In genomic region chr11:88848590-88848989, GRCm38 (mm10) we compare ENCODE assay signal across 8 mouse cellular contexts. TPM values are rescaled to one million over a fixed set of nuclear protein-coding genes. Genes with fewer than 3 reads are reported as not detected.
A peak's percentile ranks its signal among the peaks of the same experiment; 100 is the strongest.
DNase-seq lines count a peak whose midpoint lies in the region; ATAC-seq lines count a peak whose summit lies in the region.

No protein-coding gene starts in this region.

- H3K27ac ChIP-seq in intestine, embryonic 14.5 days (ENCODE audit: low read depth): peak overlapping the region; percentile 44; the same call in 1 of the 2 replicates
- H3K27ac ChIP-seq in limb, embryonic 15.5 days: peak overlapping the region; percentile 48; the same call in 1 of the 2 replicates
- 0 out of 2 replicates have a peak overlapping the region, but pooled peaks have one; percentile 8 for H3K27ac ChIP-seq in neural tube, embryonic 11.5 days (ENCODE audit: low read depth, low read length)

- peaks cover 27% of the 10 kb centered on the region for H3K36me3 ChIP-seq in intestine, embryonic 14.5 days (ENCODE audit: control insufficient read depth, insufficient read depth, low read length)
- H3K36me3 ChIP-seq in limb, embryonic 15.5 days: peaks cover 21% of the 10 kb centered on the region
- peaks cover 4% of the 10 kb centered on the region; the same call in 1 of the 2 replicates for H3K36me3 ChIP-seq in neural tube, embryonic 11.5 days (ENCODE audit: control insufficient read depth, insufficient read depth, low read length)

- DNase-seq in urinary bladder, postnatal 25 days (ENCODE audit: low spot score): peak; percentile 25
- no peak for DNase-seq in urinary bladder, postnatal 10 days (ENCODE audit: low spot score)
- peak; percentile 71 for DNase-seq in cerebellum, adult 9-10 months
- peak; percentile 69 for DNase-seq in intestine, embryonic 14.5 days (ENCODE audit: low spot score)
- peak; percentile 73 for DNase-seq in neural tube, embryonic 11.5 days (ENCODE audit: low spot score)
- DNase-seq in spleen, postnatal 4 days (ENCODE audit: low spot score in 2 of 2): no peak

- H3K4me2 ChIP-seq in intestine, embryonic 14.5 days (ENCODE audit: low read length): no peak overlapping the region
- no peak overlapping the region for H3K4me2 ChIP-seq in limb, embryonic 15.5 days
- no peak overlapping the region for H3K4me2 ChIP-seq in neural tube, embryonic 11.5 days (ENCODE audit: low read depth)

- H3K9me3 ChIP-seq in intestine, embryonic 14.5 days (ENCODE audit: control insufficient read depth, low read length): no peaks in the 10 kb centered on the region
- H3K9me3 ChIP-seq in limb, embryonic 15.5 days: no peaks in the 10 kb centered on the region
- H3K9me3 ChIP-seq in neural tube, embryonic 11.5 days (ENCODE audit: control insufficient read depth, low read length): no peaks in the 10 kb centered on the region

- no peaks in the 10 kb centered on the region for H3K27me3 ChIP-seq in intestine, embryonic 14.5 days (replicated peaks; ENCODE audit: control insufficient read depth, insufficient read depth, low read length)
- H3K27me3 ChIP-seq in limb, embryonic 15.5 days: no peaks in the 10 kb centered on the region
- no peaks in the 10 kb centered on the region for H3K27me3 ChIP-seq in neural tube, embryonic 11.5 days (ENCODE audit: control insufficient read depth, insufficient read depth, low read length)

- peak; percentile 59 for ATAC-seq in granulocyte monocyte progenitor cell, adult 5-6 weeks (replicated peaks; ENCODE audit: poor library complexity, severe bottlenecking)
- ATAC-seq in intestine, embryonic 14.5 days (replicated peaks; ENCODE audit: low FRiP score, low TSS enrichment, low read depth): peak; percentile 69
- ATAC-seq in limb, embryonic 15.5 days (ENCODE audit: insufficient number of reproducible peaks, low FRiP score, low TSS enrichment, low read depth): no peak
- peak; percentile 41; the same call in 1 of the 2 replicates for ATAC-seq in neural tube, embryonic 11.5 days (ENCODE audit: insufficient read depth, low FRiP score, low TSS enrichment)

- no peak overlapping the region for H3K9ac ChIP-seq in intestine, embryonic 14.5 days (ENCODE audit: low read length)
- no peak overlapping the region for H3K9ac ChIP-seq in limb, embryonic 15.5 days
- peak overlapping the region; percentile 26; the same call in 1 of the 2 replicates for H3K9ac ChIP-seq in neural tube, embryonic 11.5 days (ENCODE audit: low read length)

- peaks cover 12% of the 10 kb centered on the region for H3K4me1 ChIP-seq in intestine, embryonic 14.5 days (replicated peaks; ENCODE audit: control insufficient read depth, insufficient read depth, low read length)
- H3K4me1 ChIP-seq in limb, embryonic 15.5 days: peaks cover 25% of the 10 kb centered on the region
- H3K4me1 ChIP-seq in neural tube, embryonic 11.5 days (ENCODE audit: control insufficient read depth, insufficient read depth, low read length): peaks cover 6% of the 10 kb centered on the region

- 36% methylated on average over 5 of the region's 5 CpGs for WGBS in intestine, embryonic 14.5 days
- WGBS in limb, embryonic 15.5 days: 46% methylated on average over 5 of the region's 5 CpGs
- 36% methylated on average over 5 of the region's 5 CpGs for WGBS in neural tube, embryonic 11.5 days

- no peak overlapping the region for H3K4me3 ChIP-seq in intestine, embryonic 14.5 days (ENCODE audit: low read depth, low read length)
- no peak overlapping the region for H3K4me3 ChIP-seq in limb, embryonic 15.5 days
- no peak overlapping the region for H3K4me3 ChIP-seq in neural tube, embryonic 11.5 days (ENCODE audit: low read depth, low read length)

RNA-seq across cellular contexts. Expression of gene Akap1, which starts 15.8 kb away (rescaled TPM):
- 12.7 and 15.2 TPM in 2 replicates for total RNA-seq in granulocyte monocyte progenitor cell, adult 5-6 weeks (2014; fragmentation: Nextera tagmentation)
- 15.9 and 20.7 TPM in 2 replicates for total RNA-seq in granulocyte monocyte progenitor cell, adult 5-6 weeks (2017)
- 26.7 and 28.2 TPM in 2 replicates for polyA plus RNA-seq in intestine, embryonic 14.5 days (2014; fragmentation: Nextera tagmentation; extraction: Ambion mirVana)
- polyA plus RNA-seq in limb, embryonic 15.5 days (2015; fragmentation: Nextera tagmentation; extraction: Ambion mirVana): 17.9 and 24.4 TPM in 2 replicates
- 18.0 and 19.5 TPM in 2 replicates for polyA plus RNA-seq in neural tube, embryonic 11.5 days (2014; fragmentation: Nextera tagmentation; extraction: Ambion mirVana)

Comparison
In these comparisons a context has a peak if more than half of its experiments do, and no peak if none do; other contexts are left out.
1. DNase-seq: peak in urinary bladder, postnatal 25 days (single experiment), cerebellum, adult 9-10 months (single experiment), intestine, embryonic 14.5 days (single experiment) and neural tube, embryonic 11.5 days (single experiment); none in urinary bladder, postnatal 10 days (single experiment) and spleen, postnatal 4 days (0 of 2).
2. Peak in every context shown above with its lines, with median percentiles within 50 percentile points of each other: H3K27ac ChIP-seq.